Mouse (Mus musculus): ENCODE data around the gene Emilin2.

GRCm38 (mm10) chr17:71342006-71342405 lies 30.2 kb upstream of the Emilin2 start:
- TF ChIP-seq CTCF (IDR thresholded peaks at IDR 0.05; ENCODE audit: low read depth) = no peak
- no peak for TF ChIP-seq EP300 (optimal IDR thresholded peaks at IDR 0.05)
